Mouse (Mus musculus): ENCODE measurements around the gene Nfic. TPM values are rescaled to one million over a fixed set of nuclear protein-coding genes. Genes with fewer than 3 reads are reported as not detected.

The Nfic gene
- polyA plus RNA-seq (2015; fragmentation: Nextera tagmentation; extraction: Ambion mirVana) = 24.5 and 34.5 TPM in 2 replicates

DNA sequence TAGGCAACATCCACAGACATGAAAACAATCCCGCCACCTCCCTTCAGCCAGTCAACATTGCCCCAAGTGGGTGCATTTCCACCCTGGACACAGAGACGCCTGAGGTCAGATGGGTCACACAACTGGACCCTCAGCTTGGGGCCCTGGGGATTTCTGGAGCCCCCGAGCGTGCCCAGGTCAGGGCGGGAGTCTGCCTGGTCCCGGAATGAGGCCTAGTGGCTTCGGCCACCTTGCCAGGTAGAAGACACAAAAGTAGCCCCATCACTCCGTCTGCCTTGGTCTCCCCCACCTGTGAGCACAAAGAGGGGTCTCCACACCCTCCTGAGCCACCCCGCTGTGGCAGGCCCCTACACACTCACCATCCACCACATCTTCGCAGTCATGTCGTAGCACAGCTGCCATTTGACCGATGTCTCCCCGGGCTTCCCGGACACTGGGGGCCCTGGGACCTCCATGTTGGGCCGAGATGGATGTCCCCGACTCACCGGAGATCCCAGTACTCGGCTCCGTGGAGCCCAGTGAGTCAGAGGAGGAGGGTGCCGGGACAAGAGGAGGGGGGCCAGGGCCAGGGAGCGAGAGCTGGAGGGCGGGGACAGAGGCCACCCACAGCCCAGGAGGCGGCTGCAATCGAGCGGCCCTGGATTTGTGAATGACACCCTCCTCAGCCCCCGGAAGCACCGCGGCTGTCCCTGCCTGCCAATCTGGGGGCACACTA lies at the start of gene Nfic:
Nfic (minus strand) TSS at position 455 of the 715 bp plus-strand sequence.
- H3K4me2 ChIP-seq (ENCODE audit: low read length) = no peak within 1 kb of the TSS
- peaks cover 39% of the 10 kb centered on the region for H3K27me3 ChIP-seq (replicated peaks; ENCODE audit: control insufficient read depth, insufficient read depth, low read length)
- H3K9me3 ChIP-seq (ENCODE audit: control insufficient read depth, low read length) = no peaks in the 10 kb centered on the region
- no peak for ATAC-seq
- H3K4me3 ChIP-seq (ENCODE audit: low read length) = no peak within 1 kb of the TSS
- H3K27ac ChIP-seq (ENCODE audit: low read depth, low read length) = no peak within 1 kb of the TSS
- H3K9ac ChIP-seq (ENCODE audit: low read depth, low read length) = no peak within 1 kb of the TSS
- 61% methylated on average over 27 of the region's 28 CpGs for WGBS
- H3K36me3 ChIP-seq (ENCODE audit: control insufficient read depth, insufficient read depth, low read length) = no peaks in the 10 kb centered on the region
- H3K4me1 ChIP-seq (ENCODE audit: control insufficient read depth, insufficient read depth, low read depth, low read length) = no peaks in the 10 kb centered on the region

DNA sequence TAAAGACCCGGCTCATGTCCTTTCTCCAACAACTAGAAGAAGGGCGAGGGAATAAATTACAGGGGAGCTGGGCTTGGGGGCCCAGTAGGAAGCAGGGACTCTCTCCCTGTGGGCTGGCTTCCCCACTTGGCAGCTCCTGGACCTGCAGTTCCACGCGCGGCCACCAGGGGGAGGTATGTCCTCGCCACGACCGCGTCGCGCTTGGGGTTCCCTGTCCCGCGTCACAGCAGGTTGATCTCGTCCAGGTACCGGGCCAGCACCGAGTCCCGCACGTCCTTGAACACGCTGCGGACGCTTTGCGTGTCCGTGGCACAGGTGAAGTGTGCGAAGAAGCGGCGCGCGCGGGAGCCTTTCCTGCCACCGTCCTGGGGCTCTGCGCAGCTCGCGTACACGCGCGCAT lies 47.2 kb upstream of the Nfic start:
- peak; percentile 47 for ATAC-seq
- Histone ChIP-seq H3K9ac (ENCODE audit: low read depth, low read length) (peak overlapping the region; percentile 66), H3K4me1 (ENCODE audit: control insufficient read depth, insufficient read depth, low read depth, low read length) (peaks cover 3% of the 10 kb centered on the region; the same call in 1 of the 2 replicates), H3K4me3 (ENCODE audit: low read length) (peak overlapping the region; percentile 47), H3K4me2 (ENCODE audit: low read length) (peak overlapping the region; percentile 87), H3K27me3 (replicated peaks; ENCODE audit: control insufficient read depth, insufficient read depth, low read length) (no peaks in the 10 kb centered on the region), H3K9me3 (ENCODE audit: control insufficient read depth, low read length) (no peaks in the 10 kb centered on the region), H3K27ac (ENCODE audit: low read depth, low read length) (no peak overlapping the region), H3K36me3 (ENCODE audit: control insufficient read depth, insufficient read depth, low read length) (no peaks in the 10 kb centered on the region)
- WGBS = 12% methylated on average over 30 of the region's 36 CpGs

DNA sequence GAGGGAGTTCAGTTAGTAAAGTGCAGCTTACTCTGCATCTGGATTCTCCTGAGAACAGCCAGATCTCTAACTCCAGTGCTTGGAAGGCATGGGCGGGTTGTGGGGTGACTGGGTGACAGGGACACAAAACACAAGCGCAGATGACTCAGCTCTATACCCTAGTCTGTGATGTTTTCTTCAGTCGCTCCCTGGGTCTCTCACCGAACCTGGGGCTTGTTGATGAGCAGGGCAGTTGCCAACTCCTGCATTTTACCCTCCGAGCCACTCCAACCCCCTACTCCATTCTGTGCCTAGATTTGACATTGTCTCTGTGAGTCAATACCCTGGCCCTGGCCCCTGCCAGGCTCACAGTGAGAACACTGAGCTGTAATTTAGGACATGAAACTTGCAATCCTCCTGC lies 46.4 kb upstream of the Nfic start:
- no peak overlapping the region for H3K4me2 ChIP-seq (ENCODE audit: low read length)
- no peaks in the 10 kb centered on the region for H3K9me3 ChIP-seq (ENCODE audit: control insufficient read depth, low read length)
- no peak overlapping the region for H3K4me3 ChIP-seq (ENCODE audit: low read length)
- WGBS = 82% methylated on average over 5 of the region's 5 CpGs
- no peak overlapping the region for H3K27ac ChIP-seq (ENCODE audit: low read depth, low read length)
- H3K9ac ChIP-seq (ENCODE audit: low read depth, low read length) = no peak overlapping the region
- H3K4me1 ChIP-seq (ENCODE audit: control insufficient read depth, insufficient read depth, low read depth, low read length) = peaks cover 10% of the 10 kb centered on the region
- ATAC-seq = no peak
- no peaks in the 10 kb centered on the region for H3K27me3 ChIP-seq (replicated peaks; ENCODE audit: control insufficient read depth, insufficient read depth, low read length)
- no peaks in the 10 kb centered on the region for H3K36me3 ChIP-seq (ENCODE audit: control insufficient read depth, insufficient read depth, low read length)

DNA sequence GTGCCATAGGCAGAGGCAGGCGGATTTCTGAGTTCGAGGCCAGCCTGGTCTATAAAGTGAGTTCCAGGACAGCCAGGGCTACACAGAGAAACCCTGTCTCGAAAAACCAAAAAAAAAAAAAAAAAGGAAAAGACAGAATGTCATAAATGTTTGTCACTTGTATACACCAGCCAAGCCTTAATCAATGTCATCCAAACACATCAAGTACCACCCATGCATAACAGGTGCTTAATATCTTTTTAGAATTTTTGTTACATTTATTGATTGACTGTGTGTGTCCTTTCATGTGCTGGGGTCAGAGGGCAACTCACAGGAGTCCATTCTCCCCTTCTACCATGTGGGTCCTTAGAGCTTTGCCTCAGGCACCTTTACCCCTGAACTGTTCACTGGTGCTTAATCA lies 44.6 kb upstream of the Nfic start, which contains the start of gene S1pr4:
S1pr4 (minus strand) TSS at position 101 of the 400 bp plus-strand sequence.
- no peak for ATAC-seq
- Histone ChIP-seq H3K36me3 (ENCODE audit: control insufficient read depth, insufficient read depth, low read length) (no peaks in the 10 kb centered on the region), H3K4me1 (ENCODE audit: control insufficient read depth, insufficient read depth, low read depth, low read length) (peaks cover 17% of the 10 kb centered on the region), H3K4me2 (ENCODE audit: low read length) (no peak within 1 kb of the TSS), H3K27ac (ENCODE audit: low read depth, low read length) (no peak within 1 kb of the TSS), H3K27me3 (replicated peaks; ENCODE audit: control insufficient read depth, insufficient read depth, low read length) (no peaks in the 10 kb centered on the region), H3K9ac (ENCODE audit: low read depth, low read length) (no peak within 1 kb of the TSS), H3K9me3 (ENCODE audit: control insufficient read depth, low read length) (no peaks in the 10 kb centered on the region), H3K4me3 (ENCODE audit: low read length) (no peak within 1 kb of the TSS)
- WGBS = 98% methylated on average over 3 of the region's 3 CpGs

DNA sequence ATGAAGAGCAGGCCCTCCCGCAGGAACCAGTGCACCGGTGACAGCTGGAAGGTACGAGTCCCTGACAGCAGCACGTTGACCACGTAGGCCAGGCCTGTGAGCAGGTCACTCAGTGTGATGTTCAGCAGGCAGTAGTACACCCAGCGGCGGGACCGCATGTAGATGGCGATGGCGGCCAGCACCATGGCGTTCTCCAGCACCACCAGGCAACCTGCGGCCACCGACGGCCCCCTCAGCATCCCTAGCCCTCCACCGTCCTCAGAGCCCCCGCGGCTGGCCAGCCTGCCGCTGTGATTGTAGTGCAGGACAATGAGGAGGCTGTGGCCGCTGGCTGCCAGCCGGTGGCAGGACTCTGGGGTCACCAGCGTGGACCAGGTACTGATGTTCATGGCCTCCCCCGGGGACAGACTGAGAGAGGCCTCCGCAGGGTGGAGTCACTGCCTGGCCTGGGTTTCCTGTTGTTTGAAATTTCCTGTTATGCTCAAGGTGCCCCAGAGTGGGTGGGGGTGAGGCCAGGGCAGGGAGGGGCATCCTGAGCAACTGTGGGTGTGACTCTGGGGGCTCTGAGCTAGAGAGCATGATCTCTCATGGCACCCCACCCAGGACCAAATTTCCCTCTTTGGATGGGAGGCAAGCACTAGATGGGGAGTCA lies 43.9 kb upstream of the Nfic start:
- peaks cover 23% of the 10 kb centered on the region for H3K4me1 ChIP-seq (ENCODE audit: control insufficient read depth, insufficient read depth, low read depth, low read length)

DNA sequence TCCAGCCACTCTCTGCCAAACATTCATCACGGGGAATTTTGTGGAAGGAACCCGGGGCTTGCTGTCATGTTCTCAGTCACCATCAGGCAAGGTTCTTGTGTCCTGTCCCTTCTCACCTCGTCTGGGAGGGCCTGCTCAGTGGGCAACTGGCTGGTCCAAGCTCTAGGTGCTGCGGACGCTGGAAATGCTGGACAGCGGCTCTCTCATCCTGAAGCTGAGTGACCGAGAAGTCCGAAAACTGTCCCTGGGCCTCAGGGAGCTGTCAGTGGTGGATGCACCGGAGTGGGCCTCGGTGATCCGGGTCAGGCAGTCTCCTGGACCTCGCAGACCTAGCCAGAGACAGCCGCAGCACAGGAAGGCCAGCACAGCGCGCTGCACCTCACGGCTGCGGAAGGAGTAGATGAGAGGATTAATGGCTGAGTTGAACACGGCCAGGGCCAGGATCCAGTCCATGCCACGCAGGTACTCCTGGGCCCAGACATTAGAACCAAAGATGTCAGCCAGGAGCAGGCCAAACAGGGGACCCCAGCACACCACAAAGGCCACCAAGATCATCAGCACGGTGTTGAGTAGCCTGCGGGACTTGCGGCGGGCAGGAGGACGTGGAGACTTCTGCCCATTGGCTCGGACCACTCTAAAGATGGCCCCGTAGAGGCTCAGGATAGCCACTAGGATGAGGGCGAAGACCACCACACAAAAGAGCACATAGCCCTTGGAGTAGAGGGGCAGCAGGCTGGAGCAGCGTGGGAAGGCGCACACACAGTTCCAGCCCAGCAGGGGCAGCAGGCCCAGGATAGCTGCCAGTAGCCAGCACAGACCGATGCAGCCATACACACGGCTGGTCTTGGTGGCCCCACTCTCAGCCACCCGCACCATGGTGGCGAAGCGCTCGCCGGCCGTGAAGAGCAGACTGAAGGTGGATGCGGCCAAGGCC lies 43.1 kb upstream of the Nfic start:
- no peak overlapping the region for H3K4me3 ChIP-seq (ENCODE audit: low read length)
- H3K4me2 ChIP-seq (ENCODE audit: low read length) = no peak overlapping the region
- WGBS = 86% methylated on average over 38 of the region's 38 CpGs
- H3K9me3 ChIP-seq (ENCODE audit: control insufficient read depth, low read length) = no peaks in the 10 kb centered on the region
- H3K9ac ChIP-seq (ENCODE audit: low read depth, low read length) = no peak overlapping the region
- no peak overlapping the region for H3K27ac ChIP-seq (ENCODE audit: low read depth, low read length)
- peaks cover 28% of the 10 kb centered on the region for H3K4me1 ChIP-seq (ENCODE audit: control insufficient read depth, insufficient read depth, low read depth, low read length)
- ATAC-seq = no peak
- H3K27me3 ChIP-seq (replicated peaks; ENCODE audit: control insufficient read depth, insufficient read depth, low read length) = no peaks in the 10 kb centered on the region
- H3K36me3 ChIP-seq (ENCODE audit: control insufficient read depth, insufficient read depth, low read length) = no peaks in the 10 kb centered on the region

More for the DNA sequence above, 43.9 kb upstream of the Nfic start:
- no peaks in the 10 kb centered on the region for H3K27me3 ChIP-seq (replicated peaks; ENCODE audit: control insufficient read depth, insufficient read depth, low read length)
- ATAC-seq = no peak
- WGBS = 72% methylated on average over 23 of the region's 23 CpGs
- H3K4me3 ChIP-seq (ENCODE audit: low read length) = no peak overlapping the region
- H3K9me3 ChIP-seq (ENCODE audit: control insufficient read depth, low read length) = no peaks in the 10 kb centered on the region
- H3K4me2 ChIP-seq (ENCODE audit: low read length) = no peak overlapping the region
- H3K36me3 ChIP-seq (ENCODE audit: control insufficient read depth, insufficient read depth, low read length) = no peaks in the 10 kb centered on the region
- H3K9ac ChIP-seq (ENCODE audit: low read depth, low read length) = no peak overlapping the region
- no peak overlapping the region for H3K27ac ChIP-seq (ENCODE audit: low read depth, low read length)

DNA sequence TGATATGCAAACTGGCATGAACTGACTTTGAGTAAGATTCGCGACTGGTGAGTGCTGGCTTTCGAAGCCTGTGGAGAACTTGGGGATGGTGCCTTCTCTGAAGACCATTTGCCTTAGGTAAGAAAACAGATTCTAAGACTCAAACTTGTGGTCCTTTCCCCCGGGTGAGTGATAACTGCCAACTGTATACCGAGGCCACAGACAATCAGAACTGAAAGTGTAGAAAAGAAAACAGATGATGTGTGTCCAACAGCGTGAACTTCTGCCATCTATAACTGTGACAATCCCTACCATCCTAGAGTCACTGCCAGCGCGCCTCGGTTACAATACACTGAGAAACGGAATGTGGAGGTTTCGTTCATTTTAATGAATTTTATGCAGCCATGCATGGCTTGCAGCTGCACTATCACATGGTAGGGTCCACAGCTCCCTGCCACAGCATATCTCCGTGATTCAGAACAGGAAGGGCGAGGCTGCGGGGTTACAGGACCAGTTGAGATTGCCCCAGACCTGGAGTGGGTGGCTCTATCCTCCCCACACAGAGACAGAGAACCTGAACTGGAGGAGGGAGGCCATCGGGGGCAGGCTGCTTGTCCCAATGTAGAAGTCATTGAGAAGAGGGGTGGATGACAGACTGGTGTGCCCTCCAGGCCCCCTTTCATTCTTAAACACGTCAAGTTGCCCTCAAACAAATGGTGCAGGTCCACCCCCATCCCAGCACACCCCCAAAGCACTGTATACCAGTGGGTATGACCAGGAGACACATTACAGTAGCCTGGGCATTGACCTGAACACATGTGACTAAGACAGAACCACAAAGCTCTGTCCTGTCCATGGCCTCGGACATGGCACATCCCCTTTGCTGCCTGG lies 42.2 kb upstream of the Nfic start:
- Histone ChIP-seq H3K9ac (ENCODE audit: low read depth, low read length) (no peak overlapping the region; the same call in 1 of the 2 replicates), H3K27ac (ENCODE audit: low read depth, low read length) (peak overlapping the region; percentile 73), H3K4me3 (ENCODE audit: low read length) (no peak overlapping the region)

DNA sequence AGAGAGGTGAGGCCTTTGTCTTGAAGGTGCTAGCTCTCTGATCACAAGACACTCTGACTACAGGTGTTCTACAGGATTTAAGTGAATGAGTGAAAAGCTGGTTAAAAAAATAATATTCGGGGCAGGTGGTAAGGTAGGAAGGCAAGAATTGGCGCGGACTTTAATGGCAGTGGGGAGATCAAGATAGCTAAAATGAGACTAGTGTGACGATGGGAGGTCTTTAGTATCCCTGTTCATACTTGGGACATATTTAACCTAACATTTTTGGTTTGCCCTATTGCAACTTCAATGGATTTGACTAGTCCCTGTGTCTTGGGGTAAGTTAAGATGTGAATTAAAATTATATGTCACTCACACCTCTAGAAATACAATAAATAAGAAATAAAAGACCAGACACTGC lies 41.5 kb upstream of the Nfic start:
- Histone ChIP-seq H3K27ac (ENCODE audit: low read depth, low read length) (peak overlapping the region; percentile 73), H3K36me3 (ENCODE audit: control insufficient read depth, insufficient read depth, low read length) (peaks cover 6% of the 10 kb centered on the region), H3K9me3 (ENCODE audit: control insufficient read depth, low read length) (no peaks in the 10 kb centered on the region), H3K27me3 (replicated peaks; ENCODE audit: control insufficient read depth, insufficient read depth, low read length) (no peaks in the 10 kb centered on the region), H3K4me1 (ENCODE audit: control insufficient read depth, insufficient read depth, low read depth, low read length) (peaks cover 24% of the 10 kb centered on the region), H3K9ac (ENCODE audit: low read depth, low read length) (peak overlapping the region; percentile 58), H3K4me2 (ENCODE audit: low read length) (peak overlapping the region; percentile 98), H3K4me3 (ENCODE audit: low read length) (peak overlapping the region; percentile 77)
- no peak for ATAC-seq
- WGBS = 30% methylated on average over 4 of the region's 4 CpGs

More for the DNA sequence above, 42.2 kb upstream of the Nfic start:
- Histone ChIP-seq H3K4me1 (ENCODE audit: control insufficient read depth, insufficient read depth, low read depth, low read length) (peaks cover 24% of the 10 kb centered on the region), H3K4me2 (ENCODE audit: low read length) (peak overlapping the region; percentile 98), H3K36me3 (ENCODE audit: control insufficient read depth, insufficient read depth, low read length) (peaks cover 3% of the 10 kb centered on the region), H3K9me3 (ENCODE audit: control insufficient read depth, low read length) (no peaks in the 10 kb centered on the region), H3K27me3 (replicated peaks; ENCODE audit: control insufficient read depth, insufficient read depth, low read length) (no peaks in the 10 kb centered on the region)
- no peak for ATAC-seq
- WGBS = 80% methylated on average over 17 of the region's 17 CpGs
